In genomic region chr5:115752883-115753282, GRCm38 (mm10) we compare ENCODE assay signal across 19 mouse cellular contexts. TPM values are rescaled to one million over a fixed set of nuclear protein-coding genes. Genes with fewer than 3 reads are reported as not detected.
A peak's percentile ranks its signal among the peaks of the same experiment; 100 is the strongest.
DNase-seq lines count a peak whose midpoint lies in the region; ATAC-seq lines count a peak whose summit lies in the region.
"Had no signal": no experiment of that assay in that cellular context is flagged by ENCODE, and none has a peak within 500 bp of the region (broad histone marks: within the 10 kb centered on the region; RNA-seq: fewer than 3 reads in every experiment).

No protein-coding gene starts in this region.

- ATAC-seq in hematopoietic stem cell, adult 5-6 weeks (replicated peaks in 1 of 2; ENCODE audit: insufficient read depth in 1 of 2, low FRiP score in 2 of 2, low TSS enrichment in 1 of 2, low read depth in 1 of 2, poor library complexity in 2 of 2, severe bottlenecking in 2 of 2), result peak; percentile 51 to 67
- ATAC-seq: forebrain, embryonic 14.5 days; forebrain, postnatal 0 days; hindbrain, embryonic 16.5 days; Patski had no signal

- DNase-seq in thymus, postnatal 0 days (ENCODE audit: low spot score), result peak; percentile 19
- no peak for DNase-seq in thymus, postnatal 36 days
- DNase-seq in CD4-positive helper T cell, adult 2 months (ENCODE audit: low read depth, low spot score), result peak; percentile 30
- DNase-seq in right cerebral cortex, postnatal 25 days, result no peak
- DNase-seq in layer of hippocampus, adult 18-20 months (ENCODE audit: low spot score in 2 of 2), result no peak
- DNase-seq: adrenal gland, postnatal 10 days; adrenal gland, postnatal 36 days; cerebellum, adult 11 months; cerebellum, adult 2 months; cerebellum, adult 9-11 months; cerebellum, postnatal 25 days; forebrain, postnatal 0 days; gastrocnemius, adult 2 months; gastrocnemius, postnatal 14 days; heart, adult 11 months had no signal

RNA-seq across cellular contexts. Expression of gene Bicdl1, which starts 21.5 kb away (rescaled TPM):
- polyA plus RNA-seq in thymus, postnatal 0 days (2015; fragmentation: Nextera tagmentation; extraction: Ambion mirVana), result 16.9 and 19.4 TPM in 2 replicates
- total RNA-seq in hematopoietic stem cell, adult 5-6 weeks (2017), result 8.8 and 13.3 TPM in 2 replicates
- 100 to 1,000 TPM; 131 to 139 TPM for total RNA-seq in layer of hippocampus, adult 18-20 months (2021)

Comparison
In these comparisons a context has a peak if more than half of its experiments do, and no peak if none do; other contexts are left out.
1. DNase-seq: peak in thymus, postnatal 0 days (single experiment) and CD4-positive helper T cell, adult 2 months (single experiment); none in thymus, postnatal 36 days (0 of 2), right cerebral cortex, postnatal 25 days (single experiment) and layer of hippocampus, adult 18-20 months (0 of 2).